Mouse (Mus musculus) kidney, postnatal 25 days (tissue): ENCODE measurements at regions not wholly inside any gene's neighbourhood (a gene's known extent, or its start where the extent isn't known, plus 50 kb on each side); places are given as distances from the start of the nearest gene placed in this dataset.
"Not testable (repeated sequence)": the region's sequence is repeated elsewhere in the genome, so short reads cannot be mapped to it uniquely, and the experiment has no call there.

Source experiments
- DNase-seq, 2 experiments: peaks; one replicate each; pipeline ENCODE4 v3.0.0; 2021; ENCODE audit warnings: mixed read lengths in 2 of 2

- DNase-seq = not testable (repeated sequence)
These were observed 339.0 kb downstream of the Dync2h1 start for GRCm38 (mm10) chr9:6845281-6845680.

GRCm38 (mm10) chr9:6834936-6835335, 349.3 kb downstream of the Dync2h1 start:
- DNase-seq = not testable (repeated sequence)

GRCm38 (mm10) chr9:6834470-6834869, 349.8 kb downstream of the Dync2h1 start:
- DNase-seq = no peak

- no peak for DNase-seq
These were observed 351.4 kb downstream of the Dync2h1 start for GRCm38 (mm10) chr9:6832862-6833261.

DNA sequence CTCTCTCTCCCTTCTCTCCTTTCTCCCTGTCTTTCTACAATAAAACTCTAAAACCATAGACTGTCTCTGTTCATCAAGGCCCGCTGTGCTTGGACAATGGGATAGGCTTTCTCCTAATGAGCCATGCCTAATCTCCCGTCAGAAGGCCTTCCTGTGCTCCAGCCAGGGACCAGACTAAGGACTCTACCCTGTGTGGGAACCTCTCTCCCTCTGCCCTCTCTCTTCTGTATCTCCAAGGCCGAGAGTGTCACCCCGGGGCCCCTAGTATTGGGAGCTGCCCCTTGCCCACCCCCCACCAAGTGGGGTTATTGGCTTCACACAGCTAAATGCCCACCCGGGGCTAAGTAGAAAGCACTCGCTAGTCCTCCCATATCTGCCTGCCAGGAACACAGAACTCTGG, 352.6 kb downstream of the Dync2h1 start:
- not testable (repeated sequence) for DNase-seq

DNA sequence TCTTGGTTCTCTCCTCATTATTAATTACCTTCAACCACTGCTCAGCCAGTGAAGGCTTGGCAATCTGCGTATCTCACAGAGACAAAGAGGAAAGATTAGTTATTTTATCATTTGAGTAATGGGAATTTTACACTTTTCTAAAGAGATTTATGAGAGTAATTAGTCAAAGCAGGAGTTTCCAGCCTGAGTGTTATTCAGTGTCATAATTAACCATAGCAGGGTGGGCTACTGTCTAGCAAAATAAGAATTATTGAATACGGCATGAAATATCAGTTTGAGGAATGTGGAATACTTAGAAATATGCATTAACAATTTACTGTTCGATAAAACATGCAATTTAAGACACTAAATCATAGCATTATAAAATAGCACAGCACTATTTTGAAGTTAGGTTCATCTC, 357.7 kb downstream of the Dync2h1 start:
- no peak for DNase-seq

- DNase-seq = no peak
These were observed 358.6 kb downstream of the Dync2h1 start for GRCm38 (mm10) chr9:6825609-6826008.

- DNase-seq = not testable (repeated sequence)
These were observed 360.3 kb downstream of the Dync2h1 start for GRCm38 (mm10) chr9:6823946-6824345.

- no peak for DNase-seq
These were observed 360.7 kb downstream of the Dync2h1 start for GRCm38 (mm10) chr9:6823536-6823935.

GRCm38 (mm10) chr9:6776671-6777070, 407.6 kb downstream of the Dync2h1 start:
- DNase-seq = no peak

GRCm38 (mm10) chr9:6741478-6741877, 442.8 kb downstream of the Dync2h1 start:
- no peak for DNase-seq

DNA sequence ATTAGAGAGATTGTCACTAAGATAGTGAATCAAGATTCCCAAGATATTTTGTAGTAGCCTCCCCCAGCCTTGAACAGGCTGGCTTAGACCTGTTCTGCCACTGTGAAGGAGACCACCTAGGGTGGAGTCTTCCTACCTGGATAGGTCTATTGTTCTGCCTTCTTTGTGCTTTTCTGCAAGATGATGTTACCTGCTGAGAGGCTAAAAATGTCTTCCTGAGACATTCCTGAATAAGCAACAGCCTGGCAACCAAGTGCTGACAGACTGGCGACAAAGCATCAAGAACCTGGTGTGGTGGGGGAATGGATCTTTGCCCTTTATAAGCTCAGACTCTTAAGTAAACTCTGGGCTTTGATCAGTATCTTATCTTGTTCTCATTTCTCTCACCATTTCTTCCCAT, 447.8 kb downstream of the Dync2h1 start:
- no peak for DNase-seq

DNA sequence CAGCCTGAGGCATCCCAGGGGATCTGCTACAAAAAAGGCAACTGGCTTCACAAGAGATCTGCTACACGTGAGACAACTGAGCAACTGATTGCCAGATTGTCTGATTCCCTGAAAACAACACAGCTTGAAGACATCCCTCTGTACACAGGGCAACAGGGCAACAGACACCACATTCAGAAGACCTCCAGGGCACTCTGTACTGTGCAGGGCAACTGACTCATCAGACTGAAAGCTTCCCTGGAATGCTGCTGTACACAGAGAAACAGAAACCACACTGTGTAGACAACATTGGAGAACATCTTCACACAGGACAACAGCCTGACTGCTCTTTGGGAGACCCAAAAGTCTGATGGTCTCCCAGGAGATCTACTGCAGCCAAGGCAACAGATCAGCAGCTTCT, 456.8 kb upstream of the Ddi1 start:
- DNase-seq = no peak

DNA sequence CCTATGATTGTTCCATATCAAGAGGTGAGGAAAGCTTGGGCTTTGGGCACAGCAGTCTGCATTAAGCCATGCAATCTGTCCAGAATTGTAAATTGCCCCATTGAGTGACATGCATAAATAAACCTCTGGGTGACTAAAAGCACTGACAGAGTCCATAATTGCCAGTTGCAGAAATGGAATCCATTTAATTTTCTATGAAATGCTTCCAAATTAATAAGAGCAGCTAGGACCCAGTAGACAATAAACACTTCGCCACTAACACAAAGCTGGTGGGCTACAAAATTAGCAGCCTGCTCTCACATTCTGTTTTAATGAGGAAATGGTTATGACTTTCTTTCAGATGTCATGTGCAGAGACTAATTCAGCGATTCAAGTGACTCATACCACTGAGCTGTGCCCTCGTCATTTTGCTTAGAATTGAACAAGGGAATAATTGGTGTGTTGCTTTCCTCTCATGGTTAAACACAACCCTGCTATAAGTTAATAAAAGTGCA, 407.6 kb upstream of the Ddi1 start:
- no peak for DNase-seq

- DNase-seq = peak; percentile 87 to 91
These were observed 398.6 kb upstream of the Ddi1 start for GRCm38 (mm10) chr9:6668001-6668969.

DNA sequence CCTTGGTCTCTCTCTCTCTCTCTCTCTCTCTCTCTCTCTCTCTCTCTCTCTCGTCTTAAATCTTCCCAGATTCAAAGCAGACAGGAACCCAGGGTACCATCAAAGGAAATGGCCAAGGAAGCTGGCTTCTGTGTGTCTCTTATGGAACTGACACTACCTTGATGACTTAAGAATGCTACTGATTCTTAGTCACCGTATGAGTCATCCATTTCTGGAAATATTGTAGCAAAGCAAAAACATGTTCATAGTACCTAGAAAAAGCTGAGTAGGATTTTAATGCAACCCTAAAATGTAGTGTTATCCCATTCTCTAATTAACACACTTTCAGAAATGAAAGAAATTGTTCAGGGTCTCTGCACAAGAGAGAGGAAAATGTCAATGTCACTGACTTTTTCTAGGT, 396.0 kb upstream of the Ddi1 start:
- DNase-seq = no peak

GRCm38 (mm10) chr9:6652267-6652994, 382.8 kb upstream of the Ddi1 start:
- no peak for DNase-seq

DNA sequence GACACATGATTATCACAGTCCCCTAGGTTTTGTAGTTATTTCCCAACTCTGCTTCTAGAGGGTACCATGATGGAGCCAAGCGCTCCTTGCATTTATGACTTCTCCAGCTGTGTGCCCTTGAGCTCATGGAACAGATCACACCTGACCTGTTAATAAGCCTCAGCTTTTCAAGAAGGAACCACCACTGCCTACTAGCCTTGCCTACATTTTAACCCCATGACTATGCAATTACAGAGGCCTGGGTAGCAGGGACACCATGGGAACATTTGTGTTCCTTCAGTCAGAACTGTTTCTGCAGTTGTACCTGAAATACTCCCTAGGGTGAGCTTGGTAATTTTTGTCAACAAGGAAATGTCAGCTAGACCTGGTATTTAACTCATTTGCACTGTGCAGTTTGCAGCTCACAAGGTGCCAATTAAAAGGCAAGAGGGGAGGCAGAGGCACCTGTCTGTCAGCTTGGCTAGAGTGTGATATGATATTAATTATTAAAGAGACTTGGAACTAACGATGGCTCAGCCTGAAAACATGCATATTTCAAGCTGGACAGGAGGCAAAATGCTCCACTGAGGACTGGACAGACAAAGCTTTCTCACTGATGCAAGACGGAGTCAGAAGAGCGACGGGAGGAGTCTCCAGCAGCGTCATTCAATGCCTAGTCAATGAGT, 382.1 kb upstream of the Ddi1 start:
- no peak for DNase-seq

- no peak for DNase-seq
These were observed 376.2 kb upstream of the Ddi1 start for GRCm38 (mm10) chr9:6645796-6646309.

DNA sequence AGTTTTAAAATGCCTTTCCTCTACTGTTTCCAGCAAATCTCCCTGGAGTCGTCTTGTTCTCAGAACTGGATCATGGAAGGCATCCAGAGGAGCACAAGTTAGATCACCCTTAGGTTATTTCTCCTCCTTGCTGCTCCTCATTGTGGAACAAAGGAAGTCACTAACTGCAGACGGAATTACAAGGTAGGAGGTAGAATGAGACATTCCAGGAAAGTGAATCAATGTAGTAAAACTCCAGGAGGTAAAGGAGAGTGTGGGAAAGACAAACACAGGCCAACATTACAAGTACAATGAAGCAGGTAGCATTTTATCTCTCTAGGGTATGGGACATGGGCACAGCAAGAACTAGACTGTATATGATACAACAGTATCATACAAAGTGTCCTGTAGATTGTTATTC, 375.7 kb upstream of the Ddi1 start:
- DNase-seq = no peak

DNA sequence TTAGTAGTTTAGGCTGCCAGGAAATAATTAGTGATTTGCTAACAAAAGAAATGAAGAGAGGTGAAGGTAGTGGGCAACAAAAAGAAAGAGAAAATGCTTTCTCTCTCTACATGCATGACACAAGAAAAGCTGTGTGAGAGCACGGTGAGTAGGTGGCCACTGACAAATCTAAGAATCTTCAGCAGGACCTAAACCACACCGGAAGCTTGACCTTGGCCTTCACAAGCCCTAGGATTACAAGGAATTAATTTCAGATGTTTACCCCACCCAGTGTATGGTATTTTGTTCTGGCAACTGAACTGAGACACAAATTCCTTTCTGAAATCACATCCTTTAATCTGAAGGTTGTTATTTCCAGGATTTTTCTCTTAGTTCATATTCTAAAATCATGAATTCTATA, 347.5 kb upstream of the Ddi1 start:
- DNase-seq = no peak

DNA sequence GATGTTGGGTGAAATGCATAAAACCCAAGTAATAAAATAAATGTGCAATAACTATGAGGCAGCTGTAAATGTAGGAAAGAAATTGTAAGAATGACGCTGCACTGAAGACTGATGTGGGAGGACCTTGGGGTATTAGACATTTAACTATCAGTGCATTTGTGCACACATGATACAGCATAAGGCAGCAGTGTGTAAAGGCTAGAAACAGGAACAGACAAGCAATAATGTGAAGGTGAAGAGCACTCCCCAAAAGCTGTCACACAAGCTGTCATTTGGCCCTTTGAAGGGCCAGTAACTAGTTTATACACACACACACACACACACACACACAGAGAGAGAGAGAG, 339.6 kb upstream of the Ddi1 start:
- DNase-seq = no peak
